Mouse (Mus musculus): ENCODE measurements around the gene Glcci1. TPM values are rescaled to one million over a fixed set of nuclear protein-coding genes. Genes with fewer than 3 reads are reported as not detected.
A peak's percentile ranks its signal among the peaks of the same experiment; 100 is the strongest.

Glcci1 gene
- polyA plus RNA-seq, 1 experiment, result 16.5 TPM

DNA sequence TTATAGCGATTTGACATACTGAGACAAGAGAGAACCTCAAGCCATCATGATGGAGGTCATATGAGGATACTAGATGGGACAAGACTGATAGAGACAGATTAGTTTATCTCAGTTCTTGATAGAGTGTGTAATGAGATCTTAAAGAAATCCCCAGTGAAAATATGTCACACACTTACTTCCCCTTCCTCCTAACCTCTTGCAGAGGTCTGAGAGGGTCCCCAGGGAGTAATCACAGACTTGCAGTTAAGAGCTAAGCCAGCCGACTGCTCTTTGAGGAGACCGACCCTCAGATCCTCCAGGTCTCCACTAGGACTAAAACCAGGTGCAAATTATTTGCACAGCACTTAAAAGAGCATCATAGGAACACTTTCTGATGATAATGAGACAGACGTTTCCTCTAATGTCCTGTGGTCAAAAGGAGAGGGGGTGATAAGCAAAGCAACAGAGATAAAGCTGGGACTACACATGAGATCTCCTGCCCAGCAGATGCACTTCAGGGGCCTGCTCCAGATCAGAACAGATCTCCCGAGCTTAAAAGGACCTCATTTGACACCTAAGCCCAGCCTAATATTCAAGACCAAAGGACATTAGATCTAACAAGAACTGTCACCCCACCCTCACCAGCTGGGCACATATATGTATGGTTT lies 122.7 kb downstream of the Glcci1 start:
- TF ChIP-seq CTCF (IDR thresholded peaks at IDR 0.05; ENCODE audit: borderline replicate concordance, extremely low read depth, insufficient read depth, insufficient read length) (no peak), POLR2A (IDR thresholded peaks at IDR 0.05; ENCODE audit: borderline replicate concordance, extremely low read depth, insufficient read depth, insufficient read length, poor library complexity, severe bottlenecking) (no peak)
- no peak for DNase-seq (ENCODE audit: low read depth)

DNA sequence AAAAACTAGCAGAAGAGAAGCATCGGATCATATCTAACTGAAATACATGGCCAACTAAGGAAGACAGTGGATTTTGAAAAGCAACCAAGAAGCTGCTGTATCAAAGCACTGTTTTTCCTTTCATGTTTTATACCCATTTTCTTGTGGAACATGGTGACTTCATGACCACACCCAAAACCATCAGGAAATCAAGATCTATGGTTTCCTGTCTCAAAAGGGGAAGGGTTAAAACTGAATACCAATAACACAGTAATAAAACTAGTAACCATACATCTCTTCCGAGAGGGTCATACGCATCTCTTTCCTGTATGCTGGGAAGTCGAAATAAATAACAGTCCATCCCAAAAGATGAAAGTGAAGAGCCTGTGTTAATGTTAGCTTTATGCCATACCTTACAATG lies 123.3 kb downstream of the Glcci1 start:
- no peak for DNase-seq (ENCODE audit: low read depth)
- TF ChIP-seq POLR2A (IDR thresholded peaks at IDR 0.05; ENCODE audit: borderline replicate concordance, extremely low read depth, insufficient read depth, insufficient read length, poor library complexity, severe bottlenecking), result no peak
- TF ChIP-seq CTCF (IDR thresholded peaks at IDR 0.05; ENCODE audit: borderline replicate concordance, extremely low read depth, insufficient read depth, insufficient read length), result no peak

DNA sequence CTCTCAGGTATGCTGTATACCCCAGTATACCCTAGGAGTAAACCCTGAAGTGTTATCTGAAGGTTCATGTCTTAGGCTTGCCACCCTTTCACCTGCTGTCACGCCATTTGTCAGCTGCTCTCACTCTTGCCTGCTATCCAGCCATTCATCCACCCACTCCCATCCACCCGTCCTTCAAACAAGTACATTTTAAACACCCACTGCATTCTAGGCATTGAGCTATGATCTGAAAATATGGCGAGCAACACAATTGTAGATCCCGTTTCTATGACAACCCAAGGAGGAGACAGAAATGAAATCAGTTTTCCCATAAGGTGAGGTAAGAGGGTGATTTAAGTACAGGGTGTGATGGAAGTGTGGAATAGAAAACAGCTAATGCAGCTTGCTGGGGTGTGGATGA lies 128.7 kb downstream of the Glcci1 start:
- DNase-seq (ENCODE audit: low read depth), result no peak
- no peak for TF ChIP-seq CTCF (IDR thresholded peaks at IDR 0.05; ENCODE audit: borderline replicate concordance, extremely low read depth, insufficient read depth, insufficient read length)
- no peak for TF ChIP-seq POLR2A (IDR thresholded peaks at IDR 0.05; ENCODE audit: borderline replicate concordance, extremely low read depth, insufficient read depth, insufficient read length, poor library complexity, severe bottlenecking)

DNA sequence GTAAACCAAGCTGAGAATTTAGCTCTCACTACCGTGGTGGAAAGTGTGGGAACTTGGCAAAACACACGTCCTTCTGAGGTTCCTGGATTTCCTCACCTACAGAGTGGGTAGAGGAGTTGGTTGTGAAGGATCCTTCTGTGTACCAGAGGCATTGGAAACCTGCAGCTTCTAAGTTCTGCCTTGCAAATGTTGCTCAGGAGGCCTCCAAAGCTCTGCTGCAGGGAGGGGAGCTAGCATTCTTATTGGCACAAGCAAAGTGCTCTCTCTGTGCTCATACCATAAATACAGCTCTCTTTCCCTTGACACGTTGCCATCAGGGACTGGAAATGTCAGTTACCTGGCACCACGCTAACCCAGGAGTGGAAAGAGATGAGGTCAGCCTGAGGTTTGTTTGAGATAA lies 129.5 kb downstream of the Glcci1 start:
- TF ChIP-seq CTCF (IDR thresholded peaks at IDR 0.05; ENCODE audit: borderline replicate concordance, extremely low read depth, insufficient read depth, insufficient read length) (no peak), POLR2A (IDR thresholded peaks at IDR 0.05; ENCODE audit: borderline replicate concordance, extremely low read depth, insufficient read depth, insufficient read length, poor library complexity, severe bottlenecking) (no peak)
- no peak for DNase-seq (ENCODE audit: low read depth)

DNA sequence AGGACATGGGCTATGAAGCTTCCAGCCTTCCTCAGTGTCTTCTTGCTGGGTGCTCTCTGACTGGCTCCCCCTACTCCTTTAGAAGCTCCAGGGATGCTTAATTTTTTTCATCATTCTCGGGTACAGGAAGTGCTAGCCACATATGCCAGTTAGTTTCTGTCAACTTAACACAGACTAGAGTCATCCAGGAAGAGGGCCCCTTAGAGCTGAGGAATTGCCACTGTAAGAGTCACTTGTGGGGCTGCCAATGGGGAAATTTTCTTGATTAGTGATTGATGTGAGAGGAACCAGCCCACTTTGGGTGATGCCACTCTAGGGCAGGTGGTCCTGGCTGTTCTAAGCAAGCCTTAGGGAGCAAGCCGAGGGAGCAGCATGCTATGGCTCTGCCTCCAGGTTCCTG lies 130.1 kb downstream of the Glcci1 start:
- no peak for DNase-seq (ENCODE audit: low read depth)
- no peak for TF ChIP-seq POLR2A (IDR thresholded peaks at IDR 0.05; ENCODE audit: borderline replicate concordance, extremely low read depth, insufficient read depth, insufficient read length, poor library complexity, severe bottlenecking)
- no peak for TF ChIP-seq CTCF (IDR thresholded peaks at IDR 0.05; ENCODE audit: borderline replicate concordance, extremely low read depth, insufficient read depth, insufficient read length)

DNA sequence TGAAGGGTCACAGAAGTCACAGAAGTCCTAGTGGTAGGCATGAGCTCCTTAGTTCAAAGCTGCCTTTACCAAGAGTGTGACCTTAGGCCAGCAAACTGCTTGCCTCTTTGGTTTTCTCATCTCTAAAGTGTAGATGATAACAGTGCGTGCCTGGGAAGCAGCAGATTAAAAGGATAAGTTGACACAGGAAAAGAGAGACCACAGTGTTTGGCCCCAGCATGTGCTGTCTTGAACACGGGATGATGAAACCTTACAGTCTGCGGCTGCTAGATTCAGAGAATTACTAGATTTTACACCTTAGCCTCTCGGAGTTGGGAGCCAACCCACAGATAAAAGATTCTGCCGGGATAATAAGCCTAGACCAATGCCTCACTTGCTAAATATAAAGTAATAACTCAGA lies 131.5 kb downstream of the Glcci1 start:
- TF ChIP-seq CTCF (IDR thresholded peaks at IDR 0.05; ENCODE audit: borderline replicate concordance, extremely low read depth, insufficient read depth, insufficient read length) (no peak), POLR2A (IDR thresholded peaks at IDR 0.05; ENCODE audit: borderline replicate concordance, extremely low read depth, insufficient read depth, insufficient read length, poor library complexity, severe bottlenecking) (no peak)
- no peak for DNase-seq (ENCODE audit: low read depth)

DNA sequence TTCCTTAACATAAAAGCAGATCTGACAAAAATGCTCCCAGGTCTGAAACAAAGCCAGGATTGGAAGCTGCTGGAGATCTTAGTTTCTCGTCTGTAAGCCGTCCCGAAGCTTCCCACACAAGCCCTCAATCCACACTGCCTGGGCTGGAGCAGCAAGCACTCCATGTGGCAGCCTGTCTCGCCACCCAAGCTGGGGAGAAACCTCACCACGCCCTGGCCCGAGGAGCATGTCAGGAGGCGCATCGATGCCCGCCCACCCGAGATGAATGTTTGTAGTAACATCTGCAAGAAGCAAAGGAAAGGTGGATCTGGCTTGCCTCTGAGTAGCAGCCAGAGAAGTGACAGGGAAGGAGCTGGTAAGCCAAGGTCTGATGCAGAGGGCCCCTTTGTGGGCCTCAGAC lies 135.3 kb downstream of the Glcci1 start:
- DNase-seq (ENCODE audit: low read depth), result no peak
- no peak for TF ChIP-seq POLR2A (IDR thresholded peaks at IDR 0.05; ENCODE audit: borderline replicate concordance, extremely low read depth, insufficient read depth, insufficient read length, poor library complexity, severe bottlenecking)
- no peak for TF ChIP-seq CTCF (IDR thresholded peaks at IDR 0.05; ENCODE audit: borderline replicate concordance, extremely low read depth, insufficient read depth, insufficient read length)

DNA sequence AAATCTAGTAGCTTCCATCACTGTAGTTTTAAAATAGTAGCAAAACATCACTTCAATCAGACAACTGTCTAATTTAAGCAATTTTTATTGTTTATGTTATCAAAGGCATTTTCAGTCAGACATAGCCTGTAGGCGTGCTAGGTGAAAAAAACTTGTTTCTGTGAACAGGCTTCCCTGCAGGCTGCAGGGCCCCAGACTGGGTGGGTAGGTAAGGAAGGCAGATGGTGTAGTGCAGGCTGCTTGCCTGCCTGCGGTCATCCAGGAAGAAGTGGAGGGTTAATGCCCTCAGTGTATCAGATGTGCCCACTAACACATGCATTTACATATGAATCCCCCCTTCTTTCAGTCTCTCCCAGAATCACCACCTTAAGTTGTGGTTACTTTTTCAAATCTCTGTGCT lies 136.3 kb downstream of the Glcci1 start:
- peak; percentile 36 for DNase-seq (ENCODE audit: low read depth)
- no peak for TF ChIP-seq POLR2A (IDR thresholded peaks at IDR 0.05; ENCODE audit: borderline replicate concordance, extremely low read depth, insufficient read depth, insufficient read length, poor library complexity, severe bottlenecking)
- TF ChIP-seq CTCF (IDR thresholded peaks at IDR 0.05; ENCODE audit: borderline replicate concordance, extremely low read depth, insufficient read depth, insufficient read length), result no peak

All from brain, embryonic 14.5 days (tissue).